Mouse (Mus musculus) forebrain, embryonic 13.5 days (tissue): ENCODE data around the gene Commd6. TPM values are rescaled to one million over a fixed set of nuclear protein-coding genes. Genes with fewer than 3 reads are reported as not detected.

Source experiments
- ATAC-seq: fragments of 200-750 bp; cut with Nextera tagmentation; 2 replicates; pipeline ENCODE4 v1.8.0; 2017
- H3K27ac ChIP-seq: fragments of 300-500 bp; sonication (generic); 2 replicates; pipeline ENCODE4 v1.5.1; 2015; ENCODE audit warnings: inconsistent platforms, mild to moderate bottlenecking, moderate library complexity
- H3K27me3 ChIP-seq: fragments of 300-500 bp; sonication (generic); 2 replicates; pipeline ENCODE4 v1.6.1; 2015; ENCODE audit warnings: mild to moderate bottlenecking, inconsistent platforms
- H3K36me3 ChIP-seq: fragments of 300-500 bp; sonication (generic); 2 replicates; pipeline ENCODE4 v1.6.1; 2015; ENCODE audit warnings: mild to moderate bottlenecking, inconsistent platforms; ENCODE audit not compliant: poor library complexity, severe bottlenecking
- H3K4me1 ChIP-seq: fragments of 300-500 bp; sonication (generic); 2 replicates; pipeline ENCODE4 v1.6.1; 2015; ENCODE audit warnings: inconsistent platforms
- H3K4me2 ChIP-seq: fragments of 300-500 bp; sonication (generic); 2 replicates; pipeline ENCODE4 v1.6.1; 2015; ENCODE audit warnings: inconsistent platforms, mild to moderate bottlenecking, moderate library complexity
- H3K4me3 ChIP-seq: fragments of 300-500 bp; sonication (generic); 2 replicates; pipeline ENCODE4 v1.5.1; 2015; ENCODE audit warnings: mild to moderate bottlenecking, inconsistent platforms
- H3K9ac ChIP-seq: fragments of 300-500 bp; sonication (generic); 2 replicates; pipeline ENCODE4 v1.6.1; 2015; ENCODE audit warnings: mild to moderate bottlenecking, inconsistent platforms
- H3K9me3 ChIP-seq: fragments of 300-500 bp; sonication (generic); replicated peaks from 2 replicates; pipeline ENCODE4 v1.6.1; 2016; ENCODE audit warnings: inconsistent platforms
- WGBS: fragments of 180-500 bp; shearing (Covaris S2); methylation state at CpG from one replicate; pipeline ENCODE4 v1.1.7; 2015; 5-methylcytosine and 5-hydroxymethylcytosine counted together
- polyA plus RNA-seq: library from polyadenylated mRNA; unstranded; fragments of >200 nt; fragmentation: Nextera tagmentation; extraction: Ambion mirVana; gene quantifications from 2 replicates; pipeline ENCODE4 v1.2.1, GENCODE M21; 2015

Commd6 gene
- 112 and 114 TPM in 2 replicates for polyA plus RNA-seq

- peak within 1 kb of the TSS; percentile 84 for H3K9ac ChIP-seq
- peak; percentile 98 for ATAC-seq
- peak within 1 kb of the TSS; percentile 72 for H3K27ac ChIP-seq
- no peaks in the 10 kb centered on the region for H3K9me3 ChIP-seq
- WGBS = under 1% methylated on average over 39 of the region's 39 CpGs
- H3K27me3 ChIP-seq = no peaks in the 10 kb centered on the region
- H3K36me3 ChIP-seq = peaks cover 5% of the 10 kb centered on the region
- H3K4me3 ChIP-seq = peak within 1 kb of the TSS; percentile 75
- peak within 1 kb of the TSS; percentile 79 for H3K4me2 ChIP-seq
- peaks cover 9% of the 10 kb centered on the region for H3K4me1 ChIP-seq
These were observed at the start of gene Commd6 for GRCm38 (mm10) chr14:101640153-101640843. TSS of gene Commd6 (minus strand) at chr14:101640686.

- no peaks in the 10 kb centered on the region for H3K4me1 ChIP-seq
- no peak overlapping the region for H3K27ac ChIP-seq
- ATAC-seq = no peak
- peaks cover 20% of the 10 kb centered on the region for H3K36me3 ChIP-seq
- no peaks in the 10 kb centered on the region for H3K9me3 ChIP-seq
- H3K4me2 ChIP-seq = no peak overlapping the region
- no peak overlapping the region for H3K4me3 ChIP-seq
- 90% methylated on average over 2 of the region's 2 CpGs for WGBS
- no peak overlapping the region for H3K9ac ChIP-seq
- no peaks in the 10 kb centered on the region for H3K27me3 ChIP-seq
These were observed 47.9 kb upstream of the Commd6 start for GRCm38 (mm10) chr14:101688406-101688805.

DNA sequence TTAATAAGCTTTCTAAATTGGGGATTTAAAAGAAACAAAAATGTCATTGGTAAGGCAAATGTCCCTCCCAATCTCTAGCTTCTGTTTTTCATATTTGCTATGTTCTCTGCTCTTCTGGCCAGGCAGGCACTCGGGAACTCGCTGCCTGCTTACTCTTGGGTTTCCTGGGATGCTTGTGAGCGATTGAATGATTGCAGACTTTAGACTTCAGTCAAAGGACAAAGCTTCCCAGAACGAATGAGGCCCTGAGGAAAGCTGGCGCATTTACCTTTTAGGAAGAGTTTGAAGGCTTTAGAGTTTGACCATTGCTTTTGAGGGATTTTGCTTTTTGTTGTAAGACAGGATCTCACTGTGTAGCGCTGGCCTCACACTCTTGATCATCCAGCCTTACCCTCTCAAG is 47.2 kb upstream of the Commd6 start:
- no peak for ATAC-seq
- Histone ChIP-seq H3K4me3 (no peak overlapping the region), H3K4me1 (no peaks in the 10 kb centered on the region), H3K27ac (no peak overlapping the region), H3K4me2 (no peak overlapping the region), H3K9ac (no peak overlapping the region), H3K27me3 (no peaks in the 10 kb centered on the region), H3K9me3 (no peaks in the 10 kb centered on the region), H3K36me3 (peaks cover 20% of the 10 kb centered on the region)
- WGBS = 87% methylated on average over 6 of the region's 6 CpGs

DNA sequence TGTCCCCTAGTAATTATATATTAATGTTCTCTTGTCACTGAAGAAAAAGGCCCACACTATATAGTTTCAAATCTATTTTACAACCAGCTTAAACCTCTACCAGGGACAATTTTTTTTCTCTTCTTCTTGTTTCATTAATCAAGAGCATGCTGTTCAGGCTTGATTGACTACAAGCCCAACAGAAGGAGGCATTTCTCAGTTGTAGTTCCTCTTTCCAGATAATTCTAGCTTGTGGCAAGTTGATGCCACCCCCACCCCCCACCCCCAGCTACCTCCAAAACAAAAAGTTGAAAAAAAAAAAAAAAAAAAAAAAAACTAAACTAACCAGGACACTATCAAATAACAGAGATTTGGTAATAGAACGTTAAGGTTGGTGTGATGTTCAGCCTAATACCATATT is 31.7 kb upstream of the Commd6 start:
- Histone ChIP-seq H3K4me1 (no peaks in the 10 kb centered on the region), H3K27ac (no peak overlapping the region), H3K4me3 (no peak overlapping the region), H3K27me3 (no peaks in the 10 kb centered on the region), H3K9ac (no peak overlapping the region), H3K4me2 (no peak overlapping the region), H3K36me3 (peaks cover 49% of the 10 kb centered on the region), H3K9me3 (no peaks in the 10 kb centered on the region)
- WGBS = 100% methylated on average over 1 of the region's 1 CpGs
- no peak for ATAC-seq

DNA sequence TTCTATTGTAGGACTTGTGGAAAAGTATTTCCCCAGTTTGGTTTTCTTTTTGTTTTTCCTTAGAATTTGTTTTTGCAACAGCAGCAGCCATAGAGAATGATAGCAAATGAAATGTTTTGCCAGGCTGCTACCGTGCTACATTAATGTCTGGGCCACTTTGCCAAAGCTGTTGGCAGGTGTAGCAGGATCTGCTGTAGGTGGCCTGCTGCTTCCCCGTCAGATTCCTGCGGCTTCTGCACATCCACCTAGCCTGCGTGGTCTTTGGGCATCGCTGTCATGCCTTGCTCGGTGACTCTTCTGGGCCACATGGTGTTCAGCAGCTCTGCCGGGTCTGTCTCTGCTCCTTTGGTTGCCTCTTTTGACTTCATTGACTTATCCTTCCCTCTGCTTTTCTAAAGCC is 28.1 kb upstream of the Commd6 start:
- 95% methylated on average over 7 of the region's 7 CpGs for WGBS

DNA sequence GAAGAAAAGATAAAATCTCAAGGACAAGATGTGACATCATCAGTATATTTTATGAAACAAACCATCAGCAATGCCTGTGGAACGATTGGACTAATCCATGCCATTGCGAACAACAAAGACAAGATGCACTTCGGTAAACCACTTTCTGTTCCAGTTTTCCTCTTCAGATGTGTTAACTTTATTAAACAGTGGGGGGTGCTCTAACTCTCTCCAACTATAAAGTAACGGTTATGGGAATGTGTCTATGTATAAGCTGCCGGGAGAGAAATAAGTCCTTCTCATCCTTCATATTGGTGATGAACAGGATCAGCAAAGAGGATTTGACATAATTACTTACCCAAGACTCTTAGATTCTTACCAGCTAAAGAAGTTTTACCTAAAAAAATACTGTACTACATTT is 26.1 kb upstream of the Commd6 start:
- no peak for ATAC-seq
- H3K27ac ChIP-seq = no peak overlapping the region
- H3K4me3 ChIP-seq = no peak overlapping the region
- WGBS = 85% methylated on average over 5 of the region's 5 CpGs
- H3K4me1 ChIP-seq = no peaks in the 10 kb centered on the region
- peaks cover 37% of the 10 kb centered on the region for H3K36me3 ChIP-seq
- H3K9me3 ChIP-seq = no peaks in the 10 kb centered on the region
- H3K9ac ChIP-seq = no peak overlapping the region
- H3K4me2 ChIP-seq = no peak overlapping the region
- no peaks in the 10 kb centered on the region for H3K27me3 ChIP-seq

More for the DNA sequence above, 28.1 kb upstream of the Commd6 start:
- no peak overlapping the region for H3K4me3 ChIP-seq
- H3K27ac ChIP-seq = no peak overlapping the region
- no peak overlapping the region for H3K4me2 ChIP-seq
- no peak for ATAC-seq
- H3K36me3 ChIP-seq = peaks cover 41% of the 10 kb centered on the region
- no peaks in the 10 kb centered on the region for H3K4me1 ChIP-seq
- H3K27me3 ChIP-seq = no peaks in the 10 kb centered on the region
- no peak overlapping the region for H3K9ac ChIP-seq
- H3K9me3 ChIP-seq = no peaks in the 10 kb centered on the region

GRCm38 (mm10) chr14:101666056-101666455 is 25.6 kb upstream of the Commd6 start:
- H3K27me3 ChIP-seq = no peaks in the 10 kb centered on the region
- ATAC-seq = no peak
- peaks cover 41% of the 10 kb centered on the region for H3K36me3 ChIP-seq
- H3K9ac ChIP-seq = no peak overlapping the region
- no peak overlapping the region for H3K4me2 ChIP-seq
- WGBS = 95% methylated on average over 7 of the region's 7 CpGs
- no peak overlapping the region for H3K27ac ChIP-seq
- H3K4me1 ChIP-seq = no peaks in the 10 kb centered on the region
- no peaks in the 10 kb centered on the region for H3K9me3 ChIP-seq
- no peak overlapping the region for H3K4me3 ChIP-seq

- 86% methylated on average over 3 of the region's 3 CpGs for WGBS
- no peak overlapping the region for H3K4me2 ChIP-seq
- no peak for ATAC-seq
These were observed 23.8 kb upstream of the Commd6 start for GRCm38 (mm10) chr14:101664274-101664673.

DNA sequence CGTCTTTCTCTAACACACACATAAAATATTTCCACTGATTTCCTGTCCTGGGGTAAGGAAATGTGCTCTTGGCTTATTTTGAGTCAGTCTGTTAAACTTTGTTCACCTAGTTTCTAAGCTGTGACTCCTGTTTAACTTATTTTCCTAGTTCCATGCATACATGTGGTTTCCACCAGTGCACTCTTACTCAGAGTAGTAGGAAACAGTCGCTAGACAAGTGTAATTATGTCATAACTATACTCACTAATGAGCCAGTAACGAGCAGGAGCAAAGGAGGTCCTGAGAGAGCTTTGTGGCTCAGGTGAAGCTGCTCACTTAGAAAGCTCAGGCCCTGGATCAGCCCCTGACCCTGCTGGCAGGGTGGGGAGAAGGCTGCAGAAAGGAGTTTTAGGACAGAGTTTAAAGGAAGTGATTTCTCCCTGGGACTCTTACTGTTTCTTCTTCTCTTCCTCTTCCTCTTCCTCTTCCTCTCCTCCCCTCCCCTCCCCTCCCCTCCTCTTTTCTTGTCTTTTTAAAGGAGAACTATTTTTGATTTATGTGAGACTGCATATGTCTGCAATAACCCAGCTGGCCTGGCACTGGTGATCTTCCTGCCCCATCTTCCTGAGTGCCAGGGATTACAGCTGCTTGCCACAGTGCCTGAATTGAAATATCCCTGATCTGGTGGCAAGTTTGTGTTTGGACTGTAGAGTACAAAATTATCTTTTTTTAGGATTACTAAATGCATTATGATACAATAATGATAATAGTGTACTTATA is 21.3 kb upstream of the Commd6 start:
- WGBS = 53% methylated on average over 3 of the region's 3 CpGs
- no peaks in the 10 kb centered on the region for H3K9me3 ChIP-seq
- no peaks in the 10 kb centered on the region for H3K4me1 ChIP-seq
- H3K4me2 ChIP-seq = no peak overlapping the region
- no peak overlapping the region for H3K4me3 ChIP-seq
- ATAC-seq = no peak
- no peak overlapping the region for H3K9ac ChIP-seq
- H3K27me3 ChIP-seq = no peaks in the 10 kb centered on the region
- no peak overlapping the region for H3K27ac ChIP-seq
- peaks cover 19% of the 10 kb centered on the region for H3K36me3 ChIP-seq

More at GRCm38 (mm10) chr14:101664274-101664673, 23.8 kb upstream of the Commd6 start:
- no peak overlapping the region for H3K4me3 ChIP-seq
- no peak overlapping the region for H3K27ac ChIP-seq
- H3K9ac ChIP-seq = no peak overlapping the region
- no peaks in the 10 kb centered on the region for H3K4me1 ChIP-seq
- H3K27me3 ChIP-seq = no peaks in the 10 kb centered on the region
- no peaks in the 10 kb centered on the region for H3K9me3 ChIP-seq
- H3K36me3 ChIP-seq = peaks cover 31% of the 10 kb centered on the region

DNA sequence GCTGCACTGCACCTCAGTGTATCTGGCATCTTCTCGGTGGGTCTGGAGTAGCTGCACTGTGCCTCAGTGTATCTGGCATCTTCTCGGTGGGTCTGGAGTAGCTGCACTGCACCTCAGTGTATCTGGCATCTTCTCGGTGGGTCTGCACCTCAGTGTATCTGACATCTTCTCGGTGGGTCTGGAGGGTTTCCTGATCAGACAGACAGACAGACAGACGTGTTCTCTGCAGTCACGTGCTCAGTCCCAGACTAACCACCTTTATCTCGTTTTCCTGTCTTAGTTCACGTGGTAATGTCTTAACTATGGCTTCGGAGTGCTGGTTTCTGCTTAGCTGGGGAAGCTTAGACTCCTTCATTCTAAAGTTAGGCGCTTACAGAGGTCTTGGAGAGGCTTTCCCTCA is 15.8 kb upstream of the Commd6 start:
- H3K9me3 ChIP-seq = no peaks in the 10 kb centered on the region
- no peak overlapping the region for H3K4me3 ChIP-seq
- no peak overlapping the region for H3K27ac ChIP-seq
- WGBS = 91% methylated on average over 10 of the region's 10 CpGs
- H3K4me2 ChIP-seq = no peak overlapping the region
- H3K4me1 ChIP-seq = peaks cover 11% of the 10 kb centered on the region
- no peak for ATAC-seq
- no peak overlapping the region for H3K9ac ChIP-seq
- no peaks in the 10 kb centered on the region for H3K27me3 ChIP-seq
- peaks cover 13% of the 10 kb centered on the region for H3K36me3 ChIP-seq

- H3K27ac ChIP-seq = no peak overlapping the region
- H3K9me3 ChIP-seq = no peaks in the 10 kb centered on the region
- peak overlapping the region; percentile 80 for H3K4me2 ChIP-seq
- ATAC-seq = no peak
- peak overlapping the region; percentile 87 for H3K4me3 ChIP-seq
- peaks cover 11% of the 10 kb centered on the region for H3K4me1 ChIP-seq
- under 1% methylated on average over 10 of the region's 10 CpGs for WGBS
- no peaks in the 10 kb centered on the region for H3K27me3 ChIP-seq
- H3K36me3 ChIP-seq = 0 out of 2 replicates have a peak, but pooled peaks cover 6% of the 10 kb centered on the region
- H3K9ac ChIP-seq = peak overlapping the region; percentile 89
These were observed 14.0 kb upstream of the Commd6 start for GRCm38 (mm10) chr14:101654526-101654909.
